Mouse (Mus musculus) retina, postnatal 7 days (tissue): ENCODE measurements around the gene AC153137.1.
"Not testable (repeated sequence)": the region's sequence is repeated elsewhere in the genome, so short reads cannot be mapped to it uniquely, and the experiment has no call there.

Source experiments
- DNase-seq: peaks from one replicate; pipeline ENCODE4 v3.0.0-alpha.2; 2012; ENCODE audit warnings: low read depth, low spot score

AC153137.1 gene

GRCm38 (mm10) chr1:30977868-30978267 lies at the start of gene AC153137.1:
Gene AC153137.1, minus strand, starts transcription at chr1:30977968.
- not testable (repeated sequence) for DNase-seq

- DNase-seq, result no peak
Measured at GRCm38 (mm10) chr1:31023173-31023572, 45.4 kb upstream of the AC153137.1 start.

GRCm38 (mm10) chr1:31019283-31019682 lies 41.5 kb upstream of the AC153137.1 start:
- no peak for DNase-seq

GRCm38 (mm10) chr1:31017377-31017776 lies 39.6 kb upstream of the AC153137.1 start:
- DNase-seq, result no peak

GRCm38 (mm10) chr1:31016068-31016467 lies 38.3 kb upstream of the AC153137.1 start:
- no peak for DNase-seq

GRCm38 (mm10) chr1:31015261-31015660 lies 37.5 kb upstream of the AC153137.1 start:
- DNase-seq, result no peak

GRCm38 (mm10) chr1:30977239-30977638 lies 529 bp downstream of the AC153137.1 start:
- DNase-seq, result not testable (repeated sequence)

GRCm38 (mm10) chr1:30951795-30952194 lies 26.0 kb downstream of the AC153137.1 start:
- DNase-seq, result no peak

- no peak for DNase-seq
Measured at GRCm38 (mm10) chr1:30950456-30950835, 27.3 kb downstream of the AC153137.1 start.

GRCm38 (mm10) chr1:30949710-30950455 lies 27.9 kb downstream of the AC153137.1 start:
- DNase-seq, result peak; percentile 95

- DNase-seq, result peak; percentile 41
Measured at GRCm38 (mm10) chr1:30948950-30949639, 28.7 kb downstream of the AC153137.1 start.

- DNase-seq, result peak; percentile 25
Measured at GRCm38 (mm10) chr1:30948361-30948949, 29.3 kb downstream of the AC153137.1 start.

- DNase-seq, result no peak
Measured at GRCm38 (mm10) chr1:30945136-30945535, 32.6 kb downstream of the AC153137.1 start.

GRCm38 (mm10) chr1:30940571-30940970 lies 37.2 kb downstream of the AC153137.1 start:
- DNase-seq, result no peak

GRCm38 (mm10) chr1:30938392-30938791 lies 39.4 kb downstream of the AC153137.1 start:
- no peak for DNase-seq

GRCm38 (mm10) chr1:30937396-30937965 lies 40.3 kb downstream of the AC153137.1 start:
- DNase-seq, result no peak

- no peak for DNase-seq
Measured at GRCm38 (mm10) chr1:30936488-30936887, 41.3 kb downstream of the AC153137.1 start.

- DNase-seq, result no peak
Measured at GRCm38 (mm10) chr1:30930823-30931222, 46.9 kb downstream of the AC153137.1 start.

GRCm38 (mm10) chr1:30930194-30930593 lies 47.6 kb downstream of the AC153137.1 start:
- DNase-seq, result no peak
